Mouse (Mus musculus) lung, embryonic 14.5 days (tissue): ENCODE measurements at regions not wholly inside any gene's neighbourhood (a gene's known extent, or its start where the extent isn't known, plus 50 kb on each side); places are given as distances from the start of the nearest gene placed in this dataset.

Experiments used
- ATAC-seq: fragments of 200-750 bp; cut with Nextera tagmentation; 2 replicates; pipeline ENCODE4 v1.8.0; 2017; ENCODE audit warnings: mild to moderate bottlenecking, moderate TSS enrichment, moderate library complexity; ENCODE audit not compliant: insufficient read depth
- DNase-seq: peaks from one replicate; pipeline ENCODE4 v3.0.0-alpha.2; 2015
- H3K27ac ChIP-seq: fragments of 300-500 bp; sonication (generic); 2 replicates; pipeline ENCODE4 v1.5.1; 2014; ENCODE audit warnings: low read depth, mild to moderate bottlenecking, moderate library complexity
- H3K27me3 ChIP-seq: fragments of 300-500 bp; sonication (generic); 2 replicates; pipeline ENCODE4 v1.6.1; 2014; ENCODE audit warnings: low read length, control low read depth; ENCODE audit not compliant: insufficient read depth
- H3K36me3 ChIP-seq: fragments of 300-500 bp; sonication (generic); 2 replicates; pipeline ENCODE4 v1.6.1; 2014; ENCODE audit warnings: control low read depth; ENCODE audit not compliant: insufficient read depth
- H3K4me1 ChIP-seq: fragments of 300-500 bp; sonication (generic); 2 replicates; pipeline ENCODE4 v1.6.1; 2014; ENCODE audit warnings: antibody characterized with exemption, control low read depth; ENCODE audit not compliant: insufficient read depth
- H3K4me2 ChIP-seq: fragments of 300-500 bp; sonication (generic); 2 replicates; pipeline ENCODE4 v1.6.1; 2014; ENCODE audit warnings: mild to moderate bottlenecking
- H3K4me3 ChIP-seq: fragments of 300-500 bp; sonication (generic); 2 replicates; pipeline ENCODE4 v1.5.1; 2014; ENCODE audit warnings: low read depth, low read length
- H3K9ac ChIP-seq: fragments of 300-500 bp; sonication (generic); 2 replicates; pipeline ENCODE4 v1.6.1; 2014
- H3K9me3 ChIP-seq: fragments of 300-500 bp; sonication (generic); 2 replicates; pipeline ENCODE4 v1.6.1; 2016; ENCODE audit warnings: low read depth, low read length, control low read depth
- CTCF ChIP-seq: IDR thresholded peaks from 2 replicates; pipeline ENCODE4 v1.5.1; 2016; ENCODE audit warnings: antibody characterized with exemption, low read depth
- WGBS: fragments of 180-500 bp; shearing (Covaris S2); extraction: QIAGEN DNeasy Blood & Tissue Kit; methylation state at CpG from one replicate; pipeline ENCODE4 v1.1.7; 2014; 5-methylcytosine and 5-hydroxymethylcytosine counted together

GRCm38 (mm10) chr14:9389180-9389579, 723.1 kb upstream of the 4930452B06Rik start:
- H3K4me3 ChIP-seq, result no peak overlapping the region
- no peaks in the 10 kb centered on the region for H3K9me3 ChIP-seq
- WGBS, result 73% methylated on average over 7 of the region's 7 CpGs
- ATAC-seq (no peak), DNase-seq (no peak)
- no peak for TF ChIP-seq CTCF
- H3K27ac ChIP-seq, result no peak overlapping the region
- no peak overlapping the region for H3K9ac ChIP-seq
- no peak overlapping the region for H3K4me2 ChIP-seq
- no peaks in the 10 kb centered on the region for H3K27me3 ChIP-seq
- no peaks in the 10 kb centered on the region for H3K4me1 ChIP-seq
- no peaks in the 10 kb centered on the region for H3K36me3 ChIP-seq
